Mouse (Mus musculus) MEL (cell line): ENCODE data around the gene Prr22.

ENCODE experiments used
- CTCF ChIP-seq, 3 experiments: IDR thresholded peaks in 2 of 3; conservative IDR thresholded peaks in 1 of 3; 2 replicates each; pipeline ENCODE4 v1.5.1; 2011 to 2012; ENCODE audit warnings: low read length in 3 of 3, low read depth in 2 of 3, mild to moderate bottlenecking in 2 of 3, improper control_type of control experiment in 1 of 3, inconsistent platforms in 1 of 3, mixed read lengths in 1 of 3, moderate library complexity in 1 of 3; ENCODE audit not compliant: control insufficient read depth in 1 of 3, insufficient read depth in 1 of 3, poor library complexity in 1 of 3, severe bottlenecking in 1 of 3
- E2F4 ChIP-seq: IDR thresholded peaks from 2 replicates; pipeline ENCODE4 v1.6.1; 2011; ENCODE audit warnings: low read depth, low read length, improper control_type of control experiment, borderline replicate concordance
- ELF1 ChIP-seq: IDR thresholded peaks from 2 replicates; pipeline ENCODE4 v1.6.1; 2014; ENCODE audit warnings: low read depth, mild to moderate bottlenecking, inconsistent platforms, low read length, improper control_type of control experiment, moderate library complexity
- EP300 ChIP-seq, 2 experiments: IDR thresholded peaks; 2 replicates each; pipeline ENCODE4 v1.6.1; 2011; ENCODE audit warnings: improper control_type of control experiment in 2 of 2, low read length in 2 of 2, low read depth in 1 of 2, mild to moderate bottlenecking in 1 of 2
- JUND ChIP-seq: IDR thresholded peaks from 2 replicates; pipeline ENCODE4 v1.6.1; 2011; ENCODE audit warnings: low read depth, mild to moderate bottlenecking, improper control_type of control experiment, low read length
- POLR2A ChIP-seq, 2 experiments: IDR thresholded peaks; 2 replicates each; pipeline ENCODE4 v1.6.1; 2011 to 2012; ENCODE audit warnings: low read length in 2 of 2, mild to moderate bottlenecking in 2 of 2, control low read depth in 1 of 2, improper control_type of control experiment in 1 of 2, low read depth in 1 of 2, moderate library complexity in 1 of 2; ENCODE audit not compliant: control insufficient read depth in 1 of 2, insufficient read depth in 1 of 2, poor library complexity in 1 of 2
- POLR2AphosphoS5 ChIP-seq: IDR thresholded peaks from 2 replicates; pipeline ENCODE4 v1.6.1; 2012; ENCODE audit warnings: low read depth, borderline replicate concordance, mild to moderate bottlenecking, inconsistent platforms, low read length, moderate library complexity, mixed read lengths
- ZC3H11A ChIP-seq: IDR thresholded peaks from 2 replicates; pipeline ENCODE4 v1.6.1; 2012; ENCODE audit warnings: low read depth, mild to moderate bottlenecking, inconsistent platforms, low read length, improper control_type of control experiment

- TF ChIP-seq E2F4 (no peak), POLR2A (IDR thresholded peaks at IDR 0.05; ENCODE audit: control insufficient read depth in 1 of 2, insufficient read depth in 1 of 2, low read depth in 1 of 2, low read length in 2 of 2, poor library complexity in 1 of 2) (no peak), ELF1 (no peak), ZC3H11A (no peak), EP300 (IDR thresholded peaks at IDR 0.05; ENCODE audit: low read depth in 1 of 2, low read length in 2 of 2) (no peak), CTCF (IDR thresholded peaks at IDR 0.05 in 2 of 3, conservative IDR thresholded peaks at IDR 0.05 in 1 of 3; ENCODE audit: control insufficient read depth in 1 of 3, insufficient read depth in 1 of 3, low read depth in 2 of 3, low read length in 3 of 3, poor library complexity in 1 of 3, severe bottlenecking in 1 of 3) (no peak), JUND (no peak), POLR2AphosphoS5 (no peak)
Measured at GRCm38 (mm10) chr17:56723419-56724161, 46.5 kb upstream of the Prr22 start.
